Mouse (Mus musculus) forebrain, embryonic 16.5 days (tissue): Measurements from ENCODE around the gene Sema3b. TPM values are rescaled to one million over a fixed set of nuclear protein-coding genes. Genes with fewer than 3 reads are reported as not detected.

Experiments
- ATAC-seq: fragments of 200-750 bp; cut with Nextera tagmentation; 2 replicates; pipeline ENCODE4 v1.8.0; 2017; ENCODE audit warnings: mild to moderate bottlenecking, moderate library complexity
- H3K27ac ChIP-seq: fragments of 300-500 bp; sonication (generic); 2 replicates; pipeline ENCODE4 v1.5.1; 2014; ENCODE audit warnings: low read length, control low read depth
- H3K27me3 ChIP-seq: fragments of 300-500 bp; sonication (generic); replicated peaks from 2 replicates; pipeline ENCODE4 v1.6.1; 2014; ENCODE audit warnings: low read length; ENCODE audit not compliant: control insufficient read depth, insufficient read depth
- H3K36me3 ChIP-seq: fragments of 300-500 bp; sonication (generic); 2 replicates; pipeline ENCODE4 v1.6.1; 2014; ENCODE audit not compliant: control insufficient read depth, insufficient read depth
- H3K4me1 ChIP-seq: fragments of 300-500 bp; sonication (generic); replicated peaks from 2 replicates; pipeline ENCODE4 v1.6.1; 2014; ENCODE audit warnings: low read length; ENCODE audit not compliant: control insufficient read depth, insufficient read depth
- H3K4me2 ChIP-seq: fragments of 300-500 bp; sonication (generic); 2 replicates; pipeline ENCODE4 v1.6.1; 2014; ENCODE audit warnings: mild to moderate bottlenecking, low read length, control low read depth
- H3K4me3 ChIP-seq: fragments of 300-500 bp; sonication (generic); replicated peaks from 2 replicates; pipeline ENCODE4 v1.5.1; 2014; ENCODE audit warnings: mild to moderate bottlenecking, low read length, control low read depth
- H3K9ac ChIP-seq: fragments of 300-500 bp; sonication (generic); replicated peaks from 2 replicates; pipeline ENCODE4 v1.6.1; 2014; ENCODE audit warnings: low read depth, low read length, control low read depth
- H3K9me3 ChIP-seq: fragments of 300-500 bp; sonication (generic); 2 replicates; pipeline ENCODE4 v1.6.1; 2016; ENCODE audit warnings: low read length; ENCODE audit not compliant: control insufficient read depth
- WGBS: fragments of 180-500 bp; shearing (Covaris S2); extraction: QIAGEN DNeasy Blood & Tissue Kit; methylation state at CpG from one replicate; pipeline ENCODE4 v1.1.7; 2014; 5-methylcytosine and 5-hydroxymethylcytosine counted together
- polyA plus RNA-seq: library from polyadenylated mRNA; unstranded; fragments of >200 nt; fragmentation: Nextera tagmentation; extraction: Ambion mirVana; gene quantifications from 2 replicates; pipeline ENCODE4 v1.2.1, GENCODE M21; 2015

Gene Sema3b
- polyA plus RNA-seq, 1 experiment from 2014 or later: 3.0 TPM

DNA sequence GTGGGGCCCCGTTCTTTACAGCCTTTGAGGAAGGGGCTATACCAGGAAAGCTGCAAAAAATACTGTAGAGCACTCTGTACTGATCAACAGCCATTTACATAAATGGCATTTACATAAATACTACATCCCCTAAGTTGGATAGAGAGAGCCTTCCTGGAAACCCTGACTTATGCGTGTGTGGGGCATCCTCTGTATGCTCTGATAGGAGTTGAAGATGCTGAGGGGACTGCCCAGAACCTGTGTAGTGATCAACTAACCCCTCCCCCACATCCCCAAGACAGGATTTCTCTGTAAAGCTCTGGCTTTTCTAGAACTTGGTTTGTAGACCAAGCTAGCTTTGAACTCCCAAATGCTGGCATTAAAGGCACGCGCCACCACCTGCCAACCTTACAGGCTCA is 403 bp upstream of the Sema3b start:
- no peak overlapping the region for H3K27ac ChIP-seq

GRCm38 (mm10) chr9:107607653-107608245 is 1.3 kb downstream of the Sema3b start:
- no peak overlapping the region for H3K4me3 ChIP-seq
- H3K9ac ChIP-seq: no peak overlapping the region
- ATAC-seq: no peak
- peaks cover 15% of the 10 kb centered on the region for H3K4me1 ChIP-seq
- H3K9me3 ChIP-seq: no peaks in the 10 kb centered on the region
- H3K36me3 ChIP-seq: no peaks in the 10 kb centered on the region
- H3K27ac ChIP-seq: no peak overlapping the region
- H3K4me2 ChIP-seq: no peak overlapping the region
- no peaks in the 10 kb centered on the region for H3K27me3 ChIP-seq
- 64% methylated on average over 9 of the region's 9 CpGs for WGBS

More for the DNA sequence above, 403 bp upstream of the Sema3b start:
- Histone ChIP-seq H3K9me3 (no peaks in the 10 kb centered on the region), H3K4me2 (no peak overlapping the region), H3K36me3 (no peaks in the 10 kb centered on the region), H3K27me3 (no peaks in the 10 kb centered on the region), H3K9ac (no peak overlapping the region), H3K4me3 (no peak overlapping the region), H3K4me1 (peaks cover 18% of the 10 kb centered on the region)
- ATAC-seq: no peak
- WGBS: 63% methylated on average over 4 of the region's 4 CpGs

DNA sequence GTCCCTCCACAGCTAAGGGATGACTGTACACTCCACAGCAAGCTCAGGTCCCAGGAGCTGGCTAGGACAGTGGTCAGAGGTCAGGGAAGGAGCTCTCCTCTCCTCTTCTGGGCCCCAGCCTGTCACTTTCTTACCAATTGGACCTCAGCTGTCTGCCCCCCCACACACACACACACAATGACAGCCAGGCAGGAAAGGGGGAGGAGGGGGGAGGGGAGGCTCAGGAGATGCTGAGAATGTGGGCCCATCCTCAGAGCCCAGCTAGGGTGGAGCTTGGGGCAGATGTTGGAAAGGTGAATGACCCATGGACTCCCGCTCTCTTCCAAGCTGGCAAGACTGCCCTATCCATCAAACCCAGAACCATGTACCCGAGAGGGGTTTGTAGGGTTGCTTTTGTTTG is 2.0 kb downstream of the Sema3b start:
- 75% methylated on average over 2 of the region's 2 CpGs for WGBS
- Histone ChIP-seq H3K9ac (no peak overlapping the region; the same call in 1 of the 2 replicates), H3K4me3 (no peak overlapping the region), H3K27ac (no peak overlapping the region), H3K36me3 (no peaks in the 10 kb centered on the region), H3K4me1 (peaks cover 15% of the 10 kb centered on the region), H3K27me3 (no peaks in the 10 kb centered on the region), H3K9me3 (no peaks in the 10 kb centered on the region), H3K4me2 (no peak overlapping the region)
- ATAC-seq: no peak

- Histone ChIP-seq H3K9ac (no peak overlapping the region), H3K4me1 (peaks cover 10% of the 10 kb centered on the region), H3K27ac (no peak overlapping the region), H3K4me3 (no peak overlapping the region), H3K4me2 (no peak overlapping the region), H3K36me3 (no peaks in the 10 kb centered on the region), H3K9me3 (no peaks in the 10 kb centered on the region), H3K27me3 (no peaks in the 10 kb centered on the region)
- no peak for ATAC-seq
- WGBS: 33% methylated on average over 9 of the region's 9 CpGs
Measured at GRCm38 (mm10) chr9:107606591-107606990, 2.4 kb downstream of the Sema3b start.

- WGBS: 48% methylated on average over 23 of the region's 23 CpGs
- no peak overlapping the region for H3K4me2 ChIP-seq
- no peaks in the 10 kb centered on the region for H3K36me3 ChIP-seq
- ATAC-seq: no peak
- H3K9me3 ChIP-seq: no peaks in the 10 kb centered on the region
- no peak overlapping the region for H3K27ac ChIP-seq
- no peak overlapping the region for H3K4me3 ChIP-seq
- peaks cover 9% of the 10 kb centered on the region for H3K4me1 ChIP-seq
- no peak overlapping the region for H3K9ac ChIP-seq
- no peaks in the 10 kb centered on the region for H3K27me3 ChIP-seq
Measured at GRCm38 (mm10) chr9:107605041-107605661, 3.9 kb downstream of the Sema3b start.

DNA sequence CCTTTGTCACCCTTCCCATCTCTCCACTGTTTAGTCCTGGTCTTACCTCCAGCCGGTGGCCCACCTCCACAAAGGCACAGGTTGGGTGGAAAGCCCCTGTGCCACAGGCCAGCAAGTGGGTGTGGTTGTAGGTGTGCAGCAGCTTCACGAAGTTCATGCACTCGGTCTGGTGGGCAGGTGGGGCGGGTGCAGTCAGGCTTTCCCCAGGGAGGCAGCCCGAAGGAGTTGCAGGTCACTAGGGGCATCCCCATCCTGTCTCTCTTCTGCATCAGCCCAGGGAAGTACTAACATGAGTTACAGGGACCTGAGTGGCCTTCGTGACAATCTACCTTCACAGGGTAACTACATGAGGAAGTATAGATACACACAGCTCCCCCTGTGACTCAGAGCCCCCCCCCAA is 5.8 kb downstream of the Sema3b start:
- no peak overlapping the region for H3K9ac ChIP-seq
- ATAC-seq: no peak
- H3K36me3 ChIP-seq: no peaks in the 10 kb centered on the region
- no peaks in the 10 kb centered on the region for H3K27me3 ChIP-seq
- H3K4me1 ChIP-seq: peaks cover 9% of the 10 kb centered on the region
- WGBS: 83% methylated on average over 6 of the region's 6 CpGs
- H3K4me3 ChIP-seq: no peak overlapping the region
- H3K9me3 ChIP-seq: no peaks in the 10 kb centered on the region
- H3K4me2 ChIP-seq: no peak overlapping the region
- no peak overlapping the region for H3K27ac ChIP-seq

- no peaks in the 10 kb centered on the region for H3K9me3 ChIP-seq
- H3K27ac ChIP-seq: no peak overlapping the region
- peak overlapping the region; percentile 2; the same call in 1 of the 2 replicates for H3K9ac ChIP-seq
- H3K4me2 ChIP-seq: no peak overlapping the region
- no peak overlapping the region for H3K4me3 ChIP-seq
- H3K36me3 ChIP-seq: no peaks in the 10 kb centered on the region
- peaks cover 9% of the 10 kb centered on the region for H3K4me1 ChIP-seq
- ATAC-seq: peak; percentile 78
- no peaks in the 10 kb centered on the region for H3K27me3 ChIP-seq
- 15% methylated on average over 10 of the region's 10 CpGs for WGBS
Measured at GRCm38 (mm10) chr9:107602068-107602648, 6.9 kb downstream of the Sema3b start.

- Histone ChIP-seq H3K9ac (no peak overlapping the region), H3K4me2 (no peak overlapping the region), H3K4me1 (peaks cover 9% of the 10 kb centered on the region), H3K36me3 (no peaks in the 10 kb centered on the region), H3K27me3 (no peaks in the 10 kb centered on the region), H3K27ac (no peak overlapping the region), H3K4me3 (no peak overlapping the region), H3K9me3 (no peaks in the 10 kb centered on the region)
- ATAC-seq: no peak
- WGBS: 91% methylated on average over 11 of the region's 11 CpGs
Measured at GRCm38 (mm10) chr9:107601275-107601674, 7.8 kb downstream of the Sema3b start.

DNA sequence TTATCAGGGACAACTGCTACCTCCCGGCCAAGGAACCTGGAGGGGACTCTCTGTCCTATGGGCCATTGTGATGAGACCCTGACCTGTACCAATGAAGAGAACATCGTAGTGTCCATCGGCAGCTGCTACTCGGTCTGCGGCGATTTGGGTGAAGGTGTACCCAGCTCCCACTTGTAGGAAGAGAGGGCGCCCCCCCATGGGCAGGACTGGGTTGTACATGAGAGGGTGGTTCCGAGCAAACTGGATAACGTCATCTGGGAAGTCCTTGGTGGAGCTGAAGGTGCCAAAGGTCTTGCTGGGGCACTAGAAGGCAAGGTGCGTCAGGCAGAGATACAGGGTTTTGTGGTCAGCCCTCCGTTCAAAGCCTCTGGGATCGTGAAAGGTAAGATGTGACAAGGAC is 8.3 kb downstream of the Sema3b start:
- ATAC-seq: no peak
- Histone ChIP-seq H3K36me3 (no peaks in the 10 kb centered on the region), H3K27me3 (no peaks in the 10 kb centered on the region), H3K27ac (no peak overlapping the region), H3K4me1 (peaks cover 9% of the 10 kb centered on the region), H3K9me3 (no peaks in the 10 kb centered on the region), H3K4me2 (no peak overlapping the region), H3K4me3 (no peak overlapping the region), H3K9ac (no peak overlapping the region; the same call in 1 of the 2 replicates)
- 80% methylated on average over 12 of the region's 12 CpGs for WGBS
